Mouse (Mus musculus) ES-CJ7 (cell line): ENCODE data around the gene Zfp90.
A peak's percentile ranks its signal among the peaks of the same experiment; 100 is the strongest.

Experiments
- DNase-seq: peaks from one replicate; pipeline ENCODE4 v3.0.0; 2011; ENCODE audit warnings: low read depth, low spot score

The Zfp90 gene

DNA sequence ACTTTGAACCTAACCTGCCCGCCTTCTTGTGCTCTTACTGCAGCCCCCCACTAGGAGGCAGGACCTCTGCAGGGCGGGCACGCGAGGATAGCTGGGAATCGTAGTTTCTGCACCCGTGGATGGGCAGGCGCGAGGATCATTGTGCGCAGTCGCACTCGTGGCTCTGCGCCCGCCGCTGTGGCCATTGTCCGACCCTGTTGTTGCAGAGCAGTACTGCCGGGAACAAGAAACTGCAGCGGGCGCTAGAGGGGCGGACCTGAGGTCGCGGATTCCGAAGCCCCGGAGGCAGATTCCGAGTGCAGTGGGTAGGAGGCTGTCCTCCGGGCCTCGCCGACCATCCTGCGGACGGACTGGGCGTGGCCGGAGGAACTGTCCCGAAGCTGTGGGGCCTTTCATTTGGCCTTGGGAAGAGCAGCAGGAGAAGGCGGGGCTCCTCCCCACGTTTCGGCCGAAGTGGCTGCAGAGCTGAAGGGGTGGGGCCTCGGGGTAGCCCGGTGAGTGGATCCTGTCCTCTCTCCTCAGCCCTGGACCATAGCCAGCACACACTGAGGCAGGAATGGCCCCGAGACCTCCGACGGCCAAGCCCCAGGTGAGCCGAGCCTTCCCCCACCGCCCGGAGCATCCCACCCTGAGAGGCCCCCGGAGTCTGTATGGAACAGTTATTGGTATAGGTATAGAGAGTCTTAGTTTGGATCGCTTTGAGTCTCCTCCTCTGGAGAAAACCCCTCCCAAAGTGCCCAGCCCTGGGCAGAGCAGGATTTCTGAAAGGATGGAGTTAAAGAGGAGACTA is at the start of gene Zfp90:
Gene Zfp90 (plus strand): TSS at position 146 of the 790 bp plus-strand sequence.
- DNase-seq, result peak; percentile 98

DNA sequence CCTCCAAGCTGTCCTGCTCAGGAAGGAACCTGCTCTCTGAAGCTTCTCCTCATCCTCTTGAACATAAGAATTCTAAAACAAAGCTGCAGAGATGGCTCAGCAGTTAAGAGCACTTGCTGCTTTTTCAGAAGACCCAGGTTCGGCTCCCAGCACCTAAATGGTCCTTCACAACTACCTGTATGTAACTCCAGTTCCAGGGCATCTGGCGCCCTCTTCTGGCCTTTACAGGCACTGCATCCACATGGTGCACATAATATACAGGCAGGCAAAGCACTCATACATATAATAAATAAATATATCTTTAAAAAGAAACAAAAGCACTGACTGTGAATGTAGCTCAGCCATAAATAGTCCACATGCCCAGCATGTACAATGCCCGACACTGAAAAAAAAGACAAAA is 46.6 kb upstream of the Zfp90 start:
- DNase-seq, result peak; percentile 61

DNA sequence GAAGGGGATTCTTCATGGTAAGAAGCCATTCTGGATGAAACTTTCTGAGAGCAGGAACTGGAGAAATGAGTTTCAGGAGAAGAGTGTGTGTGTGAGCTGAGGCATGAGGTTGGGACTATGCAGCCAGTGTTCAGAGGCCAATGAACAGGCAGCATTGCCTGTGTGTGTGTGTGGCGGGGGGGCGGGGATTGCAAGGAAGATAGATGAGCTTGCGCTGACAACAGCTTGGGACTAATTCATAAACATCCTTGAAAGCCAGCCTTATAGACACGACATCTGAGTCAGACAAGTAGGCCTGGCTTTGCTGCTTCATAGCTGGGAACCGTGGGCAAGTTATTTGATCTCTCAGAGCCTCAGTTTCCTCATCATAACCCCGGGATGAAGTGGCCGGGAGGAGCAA is 46.1 kb upstream of the Zfp90 start:
- no peak for DNase-seq

DNA sequence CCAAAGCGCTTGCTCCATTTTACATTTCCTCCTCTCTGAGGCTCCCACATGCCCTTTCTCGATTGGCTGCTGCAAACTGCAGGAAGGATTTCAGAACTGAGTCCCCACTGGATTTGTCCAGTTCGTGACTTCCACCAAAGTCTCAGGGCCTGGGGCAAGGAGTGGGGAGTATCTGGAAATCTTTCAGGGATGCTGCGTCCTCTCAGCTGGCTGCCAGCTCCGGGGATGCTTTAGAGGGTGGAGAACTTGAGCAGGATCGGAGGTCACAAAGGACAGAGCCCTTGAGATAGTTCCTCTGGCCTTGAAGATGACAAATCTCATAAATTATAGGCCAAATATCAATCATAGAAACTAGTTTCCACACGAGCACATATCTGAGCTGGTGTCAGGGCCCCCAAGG is 39.2 kb upstream of the Zfp90 start:
- DNase-seq, result no peak

DNA sequence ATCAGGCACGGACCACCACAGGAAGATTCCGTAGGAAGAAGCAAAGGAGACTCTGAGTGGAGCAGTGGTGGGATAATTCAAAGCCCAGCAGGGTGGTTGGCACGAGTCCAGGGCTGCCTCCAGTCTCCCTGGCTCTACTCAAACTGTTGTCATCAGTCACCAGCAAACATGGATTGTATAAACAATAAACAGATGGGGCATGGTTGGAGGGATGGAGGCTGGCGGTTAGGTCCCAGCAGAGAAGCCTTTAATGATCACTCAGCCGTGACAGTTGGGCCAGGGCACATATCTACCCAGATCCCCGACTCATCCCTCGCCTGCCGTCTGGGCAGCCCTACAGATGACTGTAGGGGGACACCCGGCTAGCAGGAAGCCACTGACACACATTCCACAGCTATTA is 38.3 kb upstream of the Zfp90 start:
- no peak for DNase-seq

DNA sequence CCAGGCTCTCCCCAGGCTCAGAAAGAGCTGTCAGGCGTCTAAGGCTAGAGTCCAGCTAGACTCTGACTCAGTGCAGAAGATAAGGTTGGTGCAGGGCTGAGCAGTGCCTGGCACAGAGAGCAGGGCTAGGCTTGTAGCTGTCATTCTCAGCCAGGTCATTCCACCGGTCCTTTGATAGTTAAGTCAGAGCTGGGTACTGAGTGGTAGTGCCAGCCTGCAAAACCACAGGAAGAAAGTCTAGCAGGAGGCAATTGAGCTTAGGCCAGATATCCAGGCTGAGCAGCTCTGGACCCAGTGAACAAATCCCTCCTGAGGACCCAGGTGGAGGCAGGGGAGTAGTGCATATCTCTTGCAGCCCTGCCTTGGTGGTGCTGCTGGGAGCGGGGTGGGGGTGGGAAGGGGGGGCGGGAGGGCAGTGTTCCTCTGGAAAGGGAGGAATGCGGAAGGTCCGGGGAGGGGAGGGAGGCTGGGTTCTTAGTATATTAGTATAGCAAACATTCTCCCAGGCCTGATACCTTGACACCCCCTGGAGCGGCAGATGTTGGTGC is 36.6 kb upstream of the Zfp90 start:
- DNase-seq, result no peak

DNA sequence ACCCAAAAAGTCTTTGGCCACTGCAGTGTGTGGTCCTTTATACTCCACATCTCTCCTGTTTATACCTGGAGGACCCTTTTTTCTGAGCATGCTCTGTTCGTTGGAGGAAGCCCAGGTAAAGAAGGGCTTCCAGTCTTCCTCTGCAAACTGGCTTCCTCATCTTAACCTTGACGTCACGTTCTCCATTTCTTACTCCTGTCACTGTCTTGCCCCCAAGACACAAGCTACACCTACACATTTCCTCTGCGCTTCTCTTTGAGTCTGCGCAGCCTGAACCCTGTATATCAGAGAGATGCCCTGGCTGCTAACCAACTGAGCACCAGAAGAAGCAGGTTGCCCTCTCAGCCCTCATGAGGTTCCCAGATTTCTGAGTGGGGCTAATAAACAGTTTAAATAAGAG is 35.8 kb upstream of the Zfp90 start:
- DNase-seq, result no peak

DNA sequence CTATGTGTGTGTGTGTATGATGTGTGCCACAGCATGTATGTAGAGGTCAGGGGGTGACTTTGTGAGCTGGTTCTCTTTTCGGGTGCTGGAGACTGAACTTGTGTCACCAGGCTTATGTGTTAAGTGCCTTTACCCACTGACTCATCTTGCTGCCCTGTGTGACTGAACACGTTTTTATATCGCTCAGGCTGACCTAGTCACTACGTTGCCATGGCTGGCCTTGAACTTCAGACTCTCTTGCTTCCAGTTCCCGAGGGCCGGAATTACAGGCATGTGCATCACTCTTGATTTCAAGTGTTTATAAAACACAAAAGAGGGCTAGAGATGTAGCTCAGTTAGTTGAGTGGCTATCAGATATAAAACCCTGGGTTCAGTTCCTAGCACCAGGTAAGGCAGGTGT is 34.1 kb upstream of the Zfp90 start:
- DNase-seq, result no peak

DNA sequence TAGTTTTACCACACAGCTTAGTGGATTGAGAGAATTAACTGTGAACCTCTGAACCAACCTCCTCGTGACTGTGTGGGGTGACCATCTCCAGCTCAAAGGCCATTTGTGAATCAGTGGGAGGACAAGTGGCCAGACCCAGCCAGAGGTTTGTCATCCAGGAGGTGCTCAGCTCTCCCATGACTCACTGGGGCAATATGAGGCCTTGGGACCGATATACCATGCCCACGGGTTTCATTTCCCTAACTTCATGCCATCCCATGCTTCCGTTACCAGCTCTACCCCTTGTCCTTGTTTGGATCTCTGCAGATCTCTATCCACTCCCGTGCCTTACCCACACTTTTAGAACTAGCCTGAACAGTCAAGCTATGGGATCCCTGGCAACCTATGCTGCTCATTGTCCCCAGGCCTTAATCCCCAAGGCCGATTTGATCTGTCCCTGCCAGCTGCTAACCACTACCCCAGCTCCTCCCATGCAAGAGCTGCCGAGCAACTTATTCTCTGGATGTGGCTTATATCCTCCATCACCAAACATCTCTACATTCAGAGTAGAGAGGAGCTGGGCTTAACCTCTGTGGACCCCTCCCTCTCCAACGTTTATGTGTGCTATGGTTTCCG is 27.2 kb upstream of the Zfp90 start:
- DNase-seq, result no peak

DNA sequence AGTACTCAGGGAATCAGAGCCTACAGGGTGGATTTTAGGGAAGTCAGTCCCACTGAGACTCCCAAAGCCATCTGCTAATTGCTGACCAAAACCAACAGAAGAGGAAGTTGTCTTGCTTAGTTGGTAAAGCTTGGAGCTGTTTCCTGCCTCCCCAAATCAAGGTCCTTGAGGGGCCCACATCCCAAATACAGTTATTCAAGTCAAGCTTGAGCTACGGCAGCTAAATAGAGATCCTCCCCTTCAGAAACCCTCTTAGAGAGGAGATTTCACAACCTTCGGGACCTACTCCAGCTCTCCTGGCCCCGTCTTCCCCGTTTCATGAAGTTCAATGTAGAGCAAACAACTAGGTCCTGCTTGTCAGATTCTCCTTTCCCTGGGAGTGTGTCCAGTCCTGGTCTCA is 20.6 kb upstream of the Zfp90 start:
- DNase-seq, result no peak

DNA sequence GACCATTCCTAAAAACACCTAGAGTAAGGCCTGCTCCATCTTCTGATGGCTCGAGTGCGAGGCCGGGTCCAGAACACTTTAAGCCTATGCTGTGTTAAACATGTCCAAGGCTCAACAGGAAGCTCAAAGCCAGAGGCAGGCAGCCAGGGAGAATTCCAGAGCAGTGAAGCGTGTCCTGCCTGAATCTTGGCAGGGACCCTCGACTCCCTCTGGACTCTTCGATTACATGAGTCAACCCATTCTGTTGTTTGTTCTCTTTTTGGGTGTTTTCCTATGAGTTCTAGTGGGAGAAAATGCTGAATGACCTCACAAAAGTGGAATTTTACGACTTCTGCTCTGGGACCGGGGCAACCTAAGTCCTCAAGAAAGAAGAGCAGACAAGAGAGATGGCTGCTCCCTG is 15.4 kb upstream of the Zfp90 start:
- no peak for DNase-seq

DNA sequence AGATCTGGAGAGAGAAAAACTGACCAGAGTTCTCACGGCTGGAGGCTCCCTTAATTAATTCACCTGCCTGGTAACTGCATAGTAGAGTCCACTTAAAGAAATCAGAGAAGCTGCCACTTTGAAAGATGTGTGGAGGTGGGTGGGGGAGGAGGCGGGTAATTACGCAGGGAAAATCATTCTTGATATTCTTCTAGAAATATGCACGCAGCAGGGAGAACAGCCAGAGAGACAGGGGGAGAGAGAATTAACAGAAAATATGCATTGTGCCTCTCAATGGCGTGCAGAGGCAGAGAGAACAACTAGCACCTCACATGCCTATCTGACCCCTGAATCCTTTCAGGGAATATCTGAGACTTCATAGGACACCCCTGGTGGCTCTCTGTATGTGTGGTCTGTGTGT is 14.9 kb upstream of the Zfp90 start:
- DNase-seq, result no peak

DNA sequence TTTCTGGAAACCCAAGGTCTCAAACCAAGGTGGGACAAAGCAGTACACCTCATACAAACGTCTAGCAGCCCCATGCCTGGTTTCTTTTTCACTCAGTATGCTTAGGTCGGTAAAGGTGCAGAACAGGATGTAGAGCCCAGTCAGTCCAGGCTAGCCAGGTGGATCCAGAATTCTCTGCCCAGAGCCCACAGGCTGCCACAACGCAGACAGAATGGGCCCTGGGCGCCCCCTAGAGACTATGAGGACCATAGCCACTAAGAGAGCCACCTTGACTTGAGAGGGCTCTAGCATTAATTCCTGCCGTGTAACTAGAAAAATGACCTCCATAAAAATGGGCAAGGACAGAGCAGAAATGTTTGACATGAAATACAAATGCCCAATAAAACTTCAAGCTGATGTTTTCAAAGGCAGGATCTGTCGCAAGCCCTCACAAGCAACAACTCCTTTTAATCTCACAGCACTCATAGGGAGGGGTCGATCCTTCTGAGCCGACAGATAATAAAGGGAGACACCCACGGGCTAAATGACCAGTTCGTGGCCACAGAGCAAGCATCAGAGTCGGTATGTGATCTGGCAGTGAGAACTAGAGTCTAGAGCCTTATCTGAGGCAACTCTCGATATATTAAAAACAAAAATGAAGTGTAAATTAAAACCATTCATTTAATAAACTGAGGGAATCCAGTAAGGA is 11.7 kb upstream of the Zfp90 start:
- DNase-seq, result peak; percentile 70

DNA sequence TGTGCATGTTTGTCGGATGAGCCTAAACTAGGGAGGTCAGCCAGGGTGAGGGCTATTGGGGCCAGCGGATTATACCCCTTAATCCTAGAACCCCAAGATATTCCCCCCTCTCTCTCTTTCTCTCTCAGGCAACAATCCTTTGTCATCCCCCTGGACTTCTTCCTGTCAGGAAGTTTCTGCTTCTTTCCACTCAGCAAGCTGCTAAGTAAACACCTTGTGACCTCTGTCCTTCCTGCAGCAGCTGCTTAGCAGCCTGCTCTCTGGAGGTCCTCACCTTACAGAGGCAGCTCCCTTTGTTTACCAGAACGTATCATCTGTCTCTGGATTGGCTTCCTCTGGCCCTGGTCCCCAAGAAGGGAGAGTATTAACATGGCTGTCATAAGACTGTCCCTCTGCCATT is 10.3 kb upstream of the Zfp90 start:
- DNase-seq, result no peak

DNA sequence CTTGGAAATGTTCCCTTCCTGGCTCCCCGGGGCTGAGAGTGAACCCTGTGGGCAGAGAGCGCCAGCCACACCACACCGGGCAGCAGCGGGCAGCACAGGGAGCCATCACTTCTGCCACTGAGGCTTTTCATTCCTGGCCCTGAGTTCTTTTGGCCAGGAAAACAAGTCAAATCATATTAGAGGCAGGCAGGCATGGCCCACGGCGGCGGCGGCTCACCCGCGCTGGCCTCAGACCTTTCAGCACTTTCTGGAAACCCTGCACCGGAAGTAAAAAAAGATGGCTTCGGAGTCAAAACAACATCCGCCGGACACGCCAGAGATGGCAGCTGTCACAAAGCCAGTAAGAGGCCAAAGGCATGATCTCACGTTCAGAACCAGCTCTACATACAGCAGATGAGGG is 9.3 kb upstream of the Zfp90 start:
- DNase-seq, result no peak

DNA sequence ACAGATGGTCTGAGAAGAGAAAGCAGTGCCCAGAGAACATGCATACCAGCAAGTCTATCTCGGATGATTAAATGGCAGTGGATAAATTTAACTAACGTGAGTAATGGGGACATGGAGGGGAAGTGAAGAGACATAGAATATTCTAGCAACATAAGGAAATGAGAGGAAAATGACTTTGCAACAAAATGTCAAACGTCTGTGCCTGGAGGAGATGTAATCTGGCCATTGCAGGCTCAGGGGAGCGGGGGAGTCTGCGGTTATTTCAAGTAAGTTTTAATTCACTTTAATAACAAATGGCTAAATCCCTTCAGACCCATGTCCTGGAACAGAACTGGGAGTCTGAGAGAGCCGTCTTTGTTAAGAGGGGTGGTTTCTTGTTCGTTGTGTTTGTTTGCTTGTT is 5.1 kb upstream of the Zfp90 start:
- DNase-seq, result no peak

DNA sequence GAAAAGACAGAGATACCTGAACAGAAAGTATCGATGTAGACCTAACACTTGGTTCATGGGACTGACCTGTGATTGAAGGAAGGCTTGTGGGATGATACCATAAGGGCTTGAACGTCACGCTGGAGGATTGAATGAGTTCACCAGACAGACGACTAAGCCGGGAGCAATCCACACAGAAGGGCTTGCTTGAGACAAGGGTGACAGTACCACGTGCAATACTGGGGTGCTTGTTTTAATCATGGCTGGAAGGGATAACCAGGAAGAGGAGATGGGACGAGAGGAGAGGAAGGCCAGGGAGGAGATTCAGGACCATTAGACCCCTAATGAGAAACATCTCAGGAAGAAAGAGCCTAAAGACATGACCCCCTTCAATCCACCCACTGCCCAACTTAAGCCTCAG is 4.6 kb upstream of the Zfp90 start:
- DNase-seq, result no peak

DNA sequence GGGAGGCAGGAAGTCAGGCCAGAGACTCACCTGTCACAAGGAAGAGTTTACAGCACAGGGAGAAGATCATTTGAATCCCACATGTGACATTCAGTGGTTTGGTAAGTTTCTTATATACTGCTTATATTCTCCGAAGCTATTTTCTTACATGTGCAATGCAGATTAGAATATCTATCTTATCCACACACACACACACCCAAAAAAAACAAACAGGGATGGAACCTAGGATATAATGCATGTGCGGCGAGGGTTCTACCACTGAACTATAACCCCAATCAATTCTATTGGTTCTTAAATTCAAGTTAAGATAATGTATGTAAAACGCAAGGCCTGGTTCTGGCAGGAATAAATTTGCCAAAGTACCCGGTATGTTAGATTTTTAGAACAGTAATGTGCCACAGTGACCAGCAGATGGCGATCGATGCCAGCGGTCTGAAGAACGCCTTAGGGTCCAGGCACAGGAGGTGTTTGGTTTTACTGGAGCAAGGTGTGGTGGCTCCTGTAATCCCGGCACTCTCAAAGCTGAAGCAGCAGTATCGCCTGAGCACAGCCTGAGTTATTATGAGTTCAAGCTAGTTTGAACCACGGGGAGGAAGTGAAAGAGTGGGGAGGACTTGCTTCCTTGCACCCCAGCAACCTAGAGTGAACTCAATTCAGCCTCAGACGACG is 3.2 kb upstream of the Zfp90 start:
- peak; percentile 89 for DNase-seq

DNA sequence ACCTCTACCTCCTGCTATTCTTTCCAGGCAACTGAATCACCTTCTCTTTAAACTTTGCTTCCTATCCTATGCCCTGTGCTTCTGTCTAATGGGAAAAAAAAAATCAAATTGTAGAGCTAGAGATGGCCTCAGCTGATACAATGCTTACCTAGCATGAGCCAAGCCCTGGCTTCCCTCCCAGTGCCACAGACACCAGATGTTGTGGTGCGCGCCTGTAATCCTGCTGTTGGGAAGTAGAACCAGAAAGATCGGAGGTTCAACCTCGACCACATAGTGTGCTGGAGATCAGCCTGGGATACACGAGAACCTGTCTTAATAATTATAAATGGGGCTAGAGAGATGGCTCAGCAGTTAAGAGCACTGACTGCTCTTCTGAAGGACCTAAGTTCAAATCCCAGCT is 2.6 kb downstream of the Zfp90 start:
- no peak for DNase-seq

DNA sequence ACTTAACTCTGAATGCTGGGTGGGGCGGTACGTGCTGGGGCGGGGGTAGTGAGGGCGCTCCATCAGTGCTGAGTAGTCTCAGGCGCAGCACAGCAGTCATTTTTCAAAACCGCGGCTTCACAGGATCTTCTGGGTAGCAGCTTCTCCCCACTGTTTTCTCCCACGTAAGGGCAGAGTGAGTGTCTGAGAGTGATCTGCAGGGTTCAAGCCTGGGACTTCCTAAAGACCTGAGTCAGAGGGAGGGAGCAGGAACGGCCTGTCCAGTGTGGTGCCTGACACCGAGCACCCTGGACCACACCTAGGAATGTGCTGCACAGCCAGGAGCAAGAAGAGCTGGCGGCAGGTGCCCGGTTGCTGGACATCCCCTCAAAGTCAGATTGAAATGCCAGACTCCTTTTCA is 16.0 kb downstream of the Zfp90 start:
- peak; percentile 68 for DNase-seq

DNA sequence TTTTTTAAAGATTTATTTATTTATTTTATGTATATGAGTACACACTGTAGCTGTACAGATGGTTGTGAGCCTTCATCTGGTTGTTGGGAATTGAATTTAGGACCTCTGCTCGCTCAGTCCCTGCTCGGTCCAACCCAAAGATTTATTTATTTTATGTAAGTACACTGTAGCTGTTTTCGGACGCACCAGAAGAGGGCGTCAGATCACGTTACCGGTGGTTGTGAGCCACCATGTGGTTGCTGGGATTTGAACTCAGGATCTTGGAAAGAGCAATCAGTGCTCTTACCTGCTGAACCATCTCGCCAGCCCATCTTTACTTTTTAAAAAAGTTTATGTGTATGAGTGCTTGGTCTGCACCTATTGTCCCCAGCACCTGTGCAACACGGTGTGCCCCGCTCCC is 16.8 kb downstream of the Zfp90 start:
- DNase-seq, result peak; percentile 50

DNA sequence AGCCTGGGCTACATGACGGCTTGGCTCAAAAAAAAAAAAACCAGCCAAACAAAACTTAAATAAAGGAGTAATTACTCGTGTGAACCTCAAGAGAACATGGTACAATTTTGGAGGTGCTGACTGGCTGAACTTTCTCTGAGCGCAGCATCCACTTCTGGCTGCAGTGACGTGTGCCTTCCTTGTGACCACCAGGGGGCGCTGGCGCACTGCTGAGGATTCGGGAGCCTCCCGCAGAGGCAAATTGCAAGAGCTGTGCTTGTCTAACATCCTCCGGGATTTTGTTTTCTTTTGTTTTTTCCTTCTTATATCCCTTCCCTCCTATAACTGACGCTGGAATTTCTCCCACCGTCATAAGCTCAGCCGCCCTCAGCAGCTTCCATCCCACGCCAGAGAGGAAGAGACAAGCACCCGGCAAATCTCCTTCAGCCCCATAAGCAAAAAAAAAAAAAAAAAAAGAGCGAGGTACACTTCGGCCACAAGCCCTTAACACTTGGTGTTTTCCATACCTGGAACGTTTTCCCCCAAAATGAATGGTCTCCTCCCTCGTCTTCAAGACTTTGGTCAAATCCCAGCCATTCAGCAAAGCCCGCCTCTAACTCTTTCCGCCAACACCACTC is 17.9 kb downstream of the Zfp90 start:
- peak; percentile 92 for DNase-seq
